Mouse (Mus musculus): Measurements from ENCODE around the gene Mrpl10. TPM values are rescaled to one million over a fixed set of nuclear protein-coding genes. Genes with fewer than 3 reads are reported as not detected.
A peak's percentile ranks its signal among the peaks of the same experiment; 100 is the strongest.

Gene Mrpl10
- polyA plus RNA-seq, 1 experiment from 2014 or later: 92.9 TPM

- Histone ChIP-seq H3K9me3 (ENCODE audit: low read length) (no peaks in the 10 kb centered on the region), H3K4me2 (replicated peaks; ENCODE audit: low read depth, low read length) (peak overlapping the region; percentile 56), H3K36me3 (ENCODE audit: insufficient read depth, low read length) (no peaks in the 10 kb centered on the region), H3K4me1 (ENCODE audit: insufficient read depth, low read length) (peaks cover 42% of the 10 kb centered on the region), H3K27ac (ENCODE audit: low read length) (peak overlapping the region; percentile 97), H3K4me3 (ENCODE audit: low read length) (peak overlapping the region; percentile 37), H3K9ac (replicated peaks; ENCODE audit: low read length) (peak overlapping the region; percentile 73), H3K27me3 (ENCODE audit: insufficient read depth, low read length) (peaks cover 27% of the 10 kb centered on the region)
- peak; percentile 64 for ATAC-seq (ENCODE audit: low FRiP score, low TSS enrichment)
- WGBS: 2% methylated on average over 17 of the region's 17 CpGs
Measured at GRCm38 (mm10) chr11:97025721-97026344, 15.5 kb upstream of the Mrpl10 start.

- peak; percentile 63 for ATAC-seq (ENCODE audit: low FRiP score, low TSS enrichment)
Measured at GRCm38 (mm10) chr11:97029686-97030417, 11.5 kb upstream of the Mrpl10 start, which contains the start of gene Scrn2. Scrn2 (plus strand) TSS chr11:97029938.

GRCm38 (mm10) chr11:97030426-97030825 lies 10.9 kb upstream of the Mrpl10 start:
- Histone ChIP-seq H3K9ac (replicated peaks; ENCODE audit: low read length) (peak overlapping the region; percentile 83), H3K27ac (ENCODE audit: low read length) (peak overlapping the region; percentile 95), H3K27me3 (ENCODE audit: insufficient read depth, low read length) (no peaks in the 10 kb centered on the region), H3K4me2 (replicated peaks; ENCODE audit: low read depth, low read length) (peak overlapping the region; percentile 84), H3K36me3 (ENCODE audit: insufficient read depth, low read length) (no peaks in the 10 kb centered on the region; the same call in 1 of the 2 replicates), H3K4me3 (ENCODE audit: low read length) (peak overlapping the region; percentile 78), H3K9me3 (ENCODE audit: low read length) (no peaks in the 10 kb centered on the region), H3K4me1 (ENCODE audit: insufficient read depth, low read length) (peaks cover 23% of the 10 kb centered on the region)
- no peak for ATAC-seq (ENCODE audit: low FRiP score, low TSS enrichment)
- WGBS: 6% methylated on average over 15 of the region's 15 CpGs

More at GRCm38 (mm10) chr11:97029686-97030417, 11.5 kb upstream of the Mrpl10 start, which contains the start of gene Scrn2:
- Histone ChIP-seq H3K9me3 (ENCODE audit: low read length) (no peaks in the 10 kb centered on the region), H3K36me3 (ENCODE audit: insufficient read depth, low read length) (no peaks in the 10 kb centered on the region; the same call in 1 of the 2 replicates), H3K27me3 (ENCODE audit: insufficient read depth, low read length) (no peaks in the 10 kb centered on the region), H3K4me3 (ENCODE audit: low read length) (peak within 1 kb of the TSS; percentile 78), H3K4me1 (ENCODE audit: insufficient read depth, low read length) (peaks cover 28% of the 10 kb centered on the region), H3K4me2 (replicated peaks; ENCODE audit: low read depth, low read length) (peak within 1 kb of the TSS; percentile 84), H3K9ac (replicated peaks; ENCODE audit: low read length) (peak within 1 kb of the TSS; percentile 83), H3K27ac (ENCODE audit: low read length) (peak within 1 kb of the TSS; percentile 95)
- WGBS: under 1% methylated on average over 25 of the region's 25 CpGs

- Histone ChIP-seq H3K36me3 (ENCODE audit: insufficient read depth, low read length) (no peaks in the 10 kb centered on the region; the same call in 1 of the 2 replicates), H3K9me3 (ENCODE audit: low read length) (no peaks in the 10 kb centered on the region), H3K27me3 (ENCODE audit: insufficient read depth, low read length) (no peaks in the 10 kb centered on the region), H3K27ac (ENCODE audit: low read length) (no peak overlapping the region), H3K4me3 (ENCODE audit: low read length) (no peak overlapping the region), H3K9ac (replicated peaks; ENCODE audit: low read length) (no peak overlapping the region; the same call in 1 of the 2 replicates), H3K4me1 (ENCODE audit: insufficient read depth, low read length) (peaks cover 15% of the 10 kb centered on the region), H3K4me2 (replicated peaks; ENCODE audit: low read depth, low read length) (no peak overlapping the region)
- no peak for ATAC-seq (ENCODE audit: low FRiP score, low TSS enrichment)
- WGBS: 73% methylated on average over 12 of the region's 12 CpGs
Measured at GRCm38 (mm10) chr11:97031977-97032376, 9.4 kb upstream of the Mrpl10 start.

DNA sequence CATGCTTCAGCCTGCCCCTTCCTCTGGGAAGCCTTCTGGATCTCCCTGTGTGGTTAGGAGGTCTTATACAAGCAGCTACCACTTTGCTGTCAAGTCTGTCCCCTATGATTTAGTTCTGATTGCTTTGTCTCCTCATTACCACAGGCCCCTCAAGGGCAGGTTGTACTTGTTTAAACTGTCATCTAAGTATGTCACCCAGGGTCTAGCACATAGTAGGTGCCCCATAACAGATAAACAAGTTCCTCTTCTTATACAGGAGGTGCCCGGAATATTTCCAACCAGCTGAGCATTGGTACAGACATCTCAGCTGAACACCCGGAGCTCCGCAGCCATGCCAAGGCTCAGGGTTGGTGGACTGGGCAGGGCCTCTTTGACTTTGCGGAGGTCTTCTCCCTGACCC lies 8.9 kb upstream of the Mrpl10 start:
- H3K9me3 ChIP-seq (ENCODE audit: low read length): no peaks in the 10 kb centered on the region
- H3K4me1 ChIP-seq (ENCODE audit: insufficient read depth, low read length): peaks cover 15% of the 10 kb centered on the region
- no peak overlapping the region for H3K4me2 ChIP-seq (replicated peaks; ENCODE audit: low read depth, low read length)
- H3K4me3 ChIP-seq (ENCODE audit: low read length): no peak overlapping the region
- no peak for ATAC-seq (ENCODE audit: low FRiP score, low TSS enrichment)
- no peak overlapping the region for H3K27ac ChIP-seq (ENCODE audit: low read length)
- no peak overlapping the region; the same call in 1 of the 2 replicates for H3K9ac ChIP-seq (replicated peaks; ENCODE audit: low read length)
- WGBS: 97% methylated on average over 4 of the region's 4 CpGs
- no peaks in the 10 kb centered on the region for H3K27me3 ChIP-seq (ENCODE audit: insufficient read depth, low read length)
- H3K36me3 ChIP-seq (ENCODE audit: insufficient read depth, low read length): no peaks in the 10 kb centered on the region; the same call in 1 of the 2 replicates

DNA sequence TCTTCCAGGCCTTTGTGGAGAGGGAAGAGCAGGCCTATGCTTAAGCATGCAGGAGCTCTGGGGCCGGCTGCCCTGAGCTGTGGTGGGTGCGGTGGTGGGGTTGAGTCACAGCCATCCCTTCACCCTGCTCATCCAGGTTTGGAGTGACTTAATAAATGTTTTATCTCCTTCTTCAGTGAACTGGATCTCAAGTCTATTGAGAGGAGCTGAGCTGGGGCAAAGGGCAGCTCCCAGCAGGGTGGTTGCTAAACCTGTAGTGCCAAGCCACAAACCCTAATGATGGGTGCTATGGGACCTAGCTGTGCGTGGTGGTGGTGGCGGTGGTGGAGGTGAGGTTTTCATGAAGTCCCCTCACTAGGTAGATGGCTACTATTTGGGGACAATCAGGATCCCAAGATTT lies 7.6 kb upstream of the Mrpl10 start:
- Histone ChIP-seq H3K4me3 (ENCODE audit: low read length) (no peak overlapping the region), H3K9me3 (ENCODE audit: low read length) (no peaks in the 10 kb centered on the region), H3K36me3 (ENCODE audit: insufficient read depth, low read length) (no peaks in the 10 kb centered on the region; the same call in 1 of the 2 replicates), H3K9ac (replicated peaks; ENCODE audit: low read length) (no peak overlapping the region), H3K27ac (ENCODE audit: low read length) (no peak overlapping the region), H3K4me2 (replicated peaks; ENCODE audit: low read depth, low read length) (no peak overlapping the region), H3K4me1 (ENCODE audit: insufficient read depth, low read length) (peaks cover 15% of the 10 kb centered on the region), H3K27me3 (ENCODE audit: insufficient read depth, low read length) (no peaks in the 10 kb centered on the region)
- WGBS: 92% methylated on average over 4 of the region's 4 CpGs
- no peak for ATAC-seq (ENCODE audit: low FRiP score, low TSS enrichment)

DNA sequence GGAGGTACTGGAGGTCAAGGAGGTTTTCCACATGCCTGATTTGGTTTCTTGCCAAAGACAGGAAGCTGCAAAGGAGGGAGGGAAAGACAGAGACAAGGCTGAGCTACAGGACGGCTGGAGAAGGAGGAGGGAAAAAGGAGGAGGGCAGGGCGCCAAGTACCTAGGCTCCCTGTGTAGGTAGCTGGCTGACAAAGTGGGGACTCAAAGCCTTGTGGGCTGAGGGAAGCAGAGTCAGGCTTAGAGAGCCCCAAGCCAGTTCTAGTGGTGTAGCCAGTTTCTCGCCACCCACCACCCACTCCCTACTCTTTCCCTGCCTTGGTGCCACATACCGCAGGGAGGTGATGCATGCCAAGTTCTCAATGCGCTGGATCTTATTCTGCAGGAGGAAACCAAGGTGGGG lies 5.2 kb upstream of the Mrpl10 start:
- peaks cover 9% of the 10 kb centered on the region for H3K4me1 ChIP-seq (ENCODE audit: insufficient read depth, low read length)
- no peak for ATAC-seq (ENCODE audit: low FRiP score, low TSS enrichment)
- 75% methylated on average over 5 of the region's 5 CpGs for WGBS

DNA sequence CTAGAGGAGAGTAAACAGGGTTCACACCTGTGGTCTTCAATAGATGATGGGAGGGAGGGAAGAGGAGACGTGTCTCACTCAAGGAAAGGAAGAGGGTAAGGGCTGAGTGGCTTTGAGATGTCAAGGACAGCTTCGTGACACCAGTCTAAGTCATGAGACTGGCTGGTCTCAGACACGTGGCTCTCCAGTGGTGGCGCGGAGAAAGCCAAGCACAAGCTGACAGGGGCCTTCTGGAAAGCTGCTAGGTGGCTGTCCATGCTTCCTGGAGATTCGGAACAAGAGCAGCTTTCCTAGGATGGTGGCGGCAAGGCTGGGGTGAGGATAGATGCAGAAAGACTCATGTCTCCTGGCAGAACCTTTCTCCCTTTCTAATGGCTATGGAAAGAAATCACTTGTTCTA lies 2.5 kb upstream of the Mrpl10 start:
- H3K27ac ChIP-seq (ENCODE audit: low read length): no peak overlapping the region
- WGBS: 66% methylated on average over 7 of the region's 7 CpGs

More for the DNA sequence above, 5.2 kb upstream of the Mrpl10 start:
- Histone ChIP-seq H3K4me2 (replicated peaks; ENCODE audit: low read depth, low read length) (no peak overlapping the region), H3K4me3 (ENCODE audit: low read length) (no peak overlapping the region), H3K9me3 (ENCODE audit: low read length) (no peaks in the 10 kb centered on the region), H3K9ac (replicated peaks; ENCODE audit: low read length) (no peak overlapping the region), H3K27me3 (ENCODE audit: insufficient read depth, low read length) (no peaks in the 10 kb centered on the region), H3K36me3 (ENCODE audit: insufficient read depth, low read length) (no peaks in the 10 kb centered on the region; the same call in 1 of the 2 replicates), H3K27ac (ENCODE audit: low read length) (no peak overlapping the region)

DNA sequence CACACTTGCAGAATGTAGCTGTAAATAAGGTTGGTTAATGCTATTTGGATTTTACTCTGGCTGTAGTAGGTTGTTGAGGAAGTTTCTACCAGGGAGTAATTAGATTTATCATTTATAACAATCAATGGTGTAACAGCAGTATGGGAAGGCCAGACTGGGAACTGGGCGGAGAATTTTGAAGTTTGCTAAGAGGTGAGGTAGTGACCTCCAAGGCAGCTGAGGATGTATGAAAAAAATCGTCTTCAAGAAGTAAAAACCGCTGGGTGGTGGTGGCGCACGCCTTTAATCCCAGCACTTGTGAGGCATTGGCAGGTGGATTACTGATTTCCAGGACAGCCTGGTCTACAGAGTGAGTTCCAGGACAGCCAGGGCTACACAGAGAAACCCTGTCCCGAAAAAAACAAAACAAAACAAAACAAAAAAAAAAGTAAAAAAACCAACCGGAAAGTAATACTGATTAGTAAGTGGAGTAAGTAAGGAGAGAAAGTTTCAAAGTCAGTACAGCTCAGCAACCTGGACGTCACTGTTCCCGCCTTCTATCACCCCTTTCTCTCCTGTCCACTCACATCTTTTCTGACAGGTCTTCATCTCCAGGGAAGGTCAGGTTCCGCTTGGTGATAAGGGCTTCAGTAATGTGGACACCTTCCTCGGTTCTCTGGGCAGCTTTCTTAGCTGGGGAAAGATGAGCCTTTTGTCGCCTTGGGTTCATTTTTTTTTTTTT lies 899 bp upstream of the Mrpl10 start:
- Histone ChIP-seq H3K9me3 (ENCODE audit: low read length) (no peaks in the 10 kb centered on the region), H3K27ac (ENCODE audit: low read length) (no peak overlapping the region), H3K36me3 (ENCODE audit: insufficient read depth, low read length) (peaks cover 11% of the 10 kb centered on the region; the same call in 1 of the 2 replicates), H3K4me3 (ENCODE audit: low read length) (peak overlapping the region; percentile 78), H3K27me3 (ENCODE audit: insufficient read depth, low read length) (no peaks in the 10 kb centered on the region), H3K4me2 (replicated peaks; ENCODE audit: low read depth, low read length) (peak overlapping the region; percentile 74), H3K4me1 (ENCODE audit: insufficient read depth, low read length) (peaks cover 16% of the 10 kb centered on the region), H3K9ac (replicated peaks; ENCODE audit: low read length) (peak overlapping the region; percentile 47; the same call in 1 of the 2 replicates)
- ATAC-seq (ENCODE audit: low FRiP score, low TSS enrichment): peak; percentile 21; the same call in 1 of the 2 replicates
- WGBS: 38% methylated on average over 12 of the region's 12 CpGs

More for the DNA sequence above, 2.5 kb upstream of the Mrpl10 start:
- Histone ChIP-seq H3K9me3 (ENCODE audit: low read length) (no peaks in the 10 kb centered on the region), H3K4me3 (ENCODE audit: low read length) (no peak overlapping the region), H3K36me3 (ENCODE audit: insufficient read depth, low read length) (no peaks in the 10 kb centered on the region), H3K4me1 (ENCODE audit: insufficient read depth, low read length) (peaks cover 16% of the 10 kb centered on the region), H3K4me2 (replicated peaks; ENCODE audit: low read depth, low read length) (no peak overlapping the region), H3K9ac (replicated peaks; ENCODE audit: low read length) (no peak overlapping the region), H3K27me3 (ENCODE audit: insufficient read depth, low read length) (no peaks in the 10 kb centered on the region)
- no peak for ATAC-seq (ENCODE audit: low FRiP score, low TSS enrichment)
